Mouse (Mus musculus) left cerebral cortex, adult 2 months (tissue): ENCODE measurements around the gene Cxcr2. TPM values are rescaled to one million over a fixed set of nuclear protein-coding genes. Genes with fewer than 3 reads are reported as not detected.

Experiments
- DNase-seq, 2 experiments: peaks; one replicate each; pipeline ENCODE4 v3.0.0; 2021 to 2022; ENCODE audit warnings: low spot score in 2 of 2, mixed read lengths in 1 of 2; ENCODE audit errors: extremely low spot score in 1 of 2
- H3K27ac ChIP-seq: fragments of 200-600 bp; 2 replicates; pipeline ENCODE4 v1.8.1; 2022
- H3K4me3 ChIP-seq: fragments of 200-600 bp; 2 replicates; pipeline ENCODE4 v1.8.1; 2022
- CTCF ChIP-seq: fragments of 200-600 bp; IDR thresholded peaks from 2 replicates; pipeline ENCODE4 v1.8.1; 2022; ENCODE audit warnings: antibody characterized with exemption, mild to moderate bottlenecking, moderate library complexity
- intact Hi-C: fragments of 180-260 bp; cut with DNase I; formaldehyde crosslinking; loops from one replicate; pipeline ENCODE4 v1.15.1; 2025
- long read RNA-seq, 2 experiments: library from polyadenylated mRNA; stranded (forward); transcript quantifications; one replicate each; pipeline ENCODE4 v2.0.0; 2021; ENCODE audit warnings: borderline mapping rate in 2 of 2
- total RNA-seq, 2 experiments: library from RNA; stranded (reverse); gene quantifications; 2 replicates each; pipeline ENCODE4 v1.2.3; 2021

Gene Cxcr2
- total RNA-seq, result not detected
- long read RNA-seq, experiment 1, result 0 reads
- long read RNA-seq, experiment 2, result 0 reads

DNA sequence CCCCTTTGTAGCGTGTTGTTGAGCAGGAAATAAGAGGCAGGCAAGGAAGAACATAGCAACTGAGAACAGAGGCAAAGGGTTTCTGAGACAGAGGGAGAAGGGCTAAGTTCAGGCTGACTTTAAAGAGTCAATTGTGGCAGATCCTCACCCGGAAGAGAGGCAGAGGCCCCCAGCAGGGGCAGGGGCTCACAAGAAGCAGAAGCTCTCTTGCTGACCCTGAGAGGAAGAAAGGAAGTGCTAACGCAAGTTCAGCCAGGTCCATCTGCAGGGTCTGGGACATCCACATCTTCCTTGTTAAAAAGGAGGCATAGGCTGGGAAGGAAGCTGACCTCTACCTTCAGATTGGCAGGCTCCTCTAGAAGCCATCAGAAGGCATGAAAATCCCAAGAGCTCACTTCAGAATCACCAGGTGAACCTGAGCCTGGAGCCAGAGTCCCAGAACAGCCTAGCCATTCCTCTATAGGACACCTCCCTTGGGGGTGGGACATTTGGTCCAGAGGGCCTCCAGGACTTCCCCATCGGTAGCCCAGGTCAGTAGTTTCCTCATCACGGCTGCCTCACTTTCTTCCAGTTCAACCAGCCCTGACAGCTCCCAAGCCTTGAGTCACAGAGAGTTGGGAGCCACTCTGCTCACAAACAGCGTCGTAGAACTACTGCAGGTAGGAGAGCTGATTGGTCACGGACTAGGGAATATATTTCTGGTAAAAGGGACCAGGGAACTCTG lies at the start of gene Cxcr2:
Gene Cxcr2 (plus strand): TSS at position 529 of the 724 bp plus-strand sequence.
- H3K27ac ChIP-seq, result no peak within 1 kb of the TSS
- no peak for DNase-seq
- intact Hi-C loops, result no loop called here
- no peak for TF ChIP-seq CTCF
- H3K4me3 ChIP-seq, result no peak within 1 kb of the TSS

DNA sequence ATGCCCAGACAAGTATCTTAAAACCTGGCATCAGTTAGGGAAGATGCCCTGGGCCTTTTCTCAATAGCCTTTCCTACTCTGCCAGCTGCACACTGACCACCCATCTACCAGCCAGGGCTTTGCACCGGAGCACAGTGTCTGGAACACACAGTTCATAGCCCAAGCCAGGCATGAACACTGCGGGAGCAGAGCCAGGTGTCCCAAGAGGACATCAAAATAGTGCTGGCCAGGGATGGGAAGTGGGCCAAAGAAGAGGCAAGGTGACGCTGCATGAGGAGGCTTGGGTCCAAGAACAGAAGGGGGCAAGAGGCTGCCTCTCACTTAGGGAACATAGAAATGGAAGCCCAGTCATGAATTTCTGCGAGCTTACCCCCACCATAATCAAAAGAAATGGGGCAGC lies 48.1 kb upstream of the Cxcr2 start:
- Histone ChIP-seq H3K4me3 (no peak overlapping the region), H3K27ac (no peak overlapping the region)
- intact Hi-C loops, result no loop called here
- DNase-seq, result no peak
- no peak for TF ChIP-seq CTCF

DNA sequence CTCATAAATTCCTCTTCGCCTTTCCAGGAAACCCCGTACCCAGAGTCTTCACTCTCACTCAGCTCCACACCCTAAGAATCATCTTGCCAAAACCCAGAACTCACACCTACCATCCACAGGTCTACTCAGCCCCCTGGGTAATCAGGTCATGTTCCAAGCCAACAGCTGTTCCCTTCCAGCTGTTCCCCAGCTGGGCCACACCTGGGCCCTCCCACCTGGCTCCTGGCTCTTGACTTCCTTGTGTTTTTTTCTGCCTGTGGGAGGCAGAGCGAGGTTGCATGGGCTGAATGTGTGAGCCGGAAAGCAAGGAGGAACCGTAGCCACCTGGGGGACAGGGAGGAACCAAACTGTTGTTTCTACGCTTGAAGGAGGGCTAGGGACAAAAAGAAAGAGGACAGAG lies 47.6 kb upstream of the Cxcr2 start:
- TF ChIP-seq CTCF, result no peak

DNA sequence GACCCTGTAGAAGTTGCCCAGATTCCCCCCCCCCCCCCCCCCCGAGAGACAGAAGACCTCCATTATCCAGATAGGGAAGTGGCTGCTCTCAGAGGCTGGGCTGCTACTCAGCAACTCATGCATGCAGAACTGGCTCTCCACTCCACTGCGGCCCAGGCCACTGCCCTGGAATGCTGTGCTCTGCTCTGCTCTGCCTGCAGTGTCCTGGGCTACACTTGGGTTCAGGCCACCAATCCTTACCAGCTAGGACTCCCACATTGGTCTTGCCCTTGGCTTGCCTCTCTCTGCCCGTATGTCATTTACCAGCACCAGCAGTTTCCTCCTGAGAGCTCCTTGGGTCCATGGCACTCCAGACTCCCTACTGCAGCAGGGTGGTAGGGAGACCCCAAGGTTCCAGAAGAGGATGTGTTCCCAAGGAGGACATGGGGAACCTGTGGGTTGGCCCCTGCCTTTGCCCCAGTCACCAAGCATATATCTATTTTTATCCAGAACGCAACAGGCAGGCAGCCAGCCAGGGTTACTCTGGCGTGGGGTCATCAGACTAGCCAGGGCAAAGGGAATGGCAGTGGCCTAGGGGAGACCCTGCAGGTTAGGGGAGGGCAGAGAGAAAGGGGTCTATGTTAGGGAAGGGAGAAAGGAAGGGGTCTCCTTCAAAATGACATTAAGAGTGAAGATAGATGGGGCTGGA lies 45.7 kb upstream of the Cxcr2 start:
- intact Hi-C loops, result no loop called here
- no peak overlapping the region for H3K27ac ChIP-seq
- TF ChIP-seq CTCF, result no peak
- DNase-seq, result no peak
- no peak overlapping the region for H3K4me3 ChIP-seq

More for the DNA sequence above, 47.6 kb upstream of the Cxcr2 start:
- intact Hi-C loops, result no loop called here
- DNase-seq, result no peak
- no peak overlapping the region for H3K4me3 ChIP-seq
- no peak overlapping the region for H3K27ac ChIP-seq

DNA sequence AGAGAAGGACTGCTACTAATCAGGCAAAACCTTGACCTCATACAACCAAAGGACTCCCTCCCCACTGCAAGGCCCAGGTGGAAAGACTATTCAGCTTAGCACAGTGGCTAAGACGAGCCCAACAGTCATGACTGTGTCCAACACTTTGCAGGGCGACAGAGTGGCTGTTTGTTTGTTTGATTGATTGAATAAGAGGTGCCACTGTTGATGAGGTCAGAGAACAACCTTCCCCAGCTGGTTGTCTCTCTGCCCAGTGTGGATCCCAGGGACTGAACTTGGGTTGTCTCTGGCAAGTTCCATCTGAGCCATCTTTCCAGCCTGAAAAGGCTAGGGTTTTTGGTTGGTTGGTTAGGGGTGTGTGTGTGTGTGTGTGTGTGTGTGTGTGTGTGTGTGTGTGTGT lies 44.1 kb upstream of the Cxcr2 start:
- Histone ChIP-seq H3K4me3 (no peak overlapping the region), H3K27ac (no peak overlapping the region)
- intact Hi-C loops, result no loop called here
- DNase-seq, result no peak
- no peak for TF ChIP-seq CTCF

DNA sequence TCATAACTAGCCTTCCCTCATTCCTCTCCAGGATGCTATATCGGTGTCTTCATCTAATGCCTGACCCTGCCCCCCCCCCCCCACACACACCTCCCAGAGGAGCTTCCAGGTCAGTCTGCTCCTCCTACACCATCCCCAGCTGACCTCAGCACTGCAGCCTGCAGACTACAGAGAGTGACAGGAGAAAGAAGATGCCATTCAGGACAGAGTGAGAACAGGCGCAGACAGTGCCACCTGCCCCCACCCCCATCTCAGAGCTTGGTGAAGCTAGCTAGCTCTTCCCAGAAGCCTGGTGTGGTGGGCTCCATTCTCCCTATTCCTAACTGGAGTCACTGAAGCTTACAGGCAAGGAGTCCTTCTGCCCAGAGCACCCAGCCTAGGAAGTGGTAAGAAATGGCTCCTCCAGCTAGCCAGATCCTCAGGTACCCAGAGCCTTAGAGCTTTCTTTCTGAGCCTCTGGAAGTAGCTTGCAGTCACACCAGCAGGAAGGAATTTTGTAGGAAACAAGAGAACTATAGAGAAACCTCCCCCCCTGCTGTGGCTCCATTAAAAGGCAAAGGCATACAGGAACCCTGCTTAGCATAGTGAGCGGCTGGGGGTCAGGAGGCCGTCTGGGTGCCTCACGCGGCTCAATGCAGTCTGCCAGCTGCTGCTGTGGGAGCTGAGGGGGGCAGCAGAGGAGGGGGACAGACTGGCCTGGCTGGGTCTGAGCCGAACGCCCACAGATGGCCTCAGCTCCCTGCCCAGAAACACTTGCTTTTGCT lies 42.7 kb upstream of the Cxcr2 start:
- H3K27ac ChIP-seq, result no peak overlapping the region
- no peak for TF ChIP-seq CTCF

DNA sequence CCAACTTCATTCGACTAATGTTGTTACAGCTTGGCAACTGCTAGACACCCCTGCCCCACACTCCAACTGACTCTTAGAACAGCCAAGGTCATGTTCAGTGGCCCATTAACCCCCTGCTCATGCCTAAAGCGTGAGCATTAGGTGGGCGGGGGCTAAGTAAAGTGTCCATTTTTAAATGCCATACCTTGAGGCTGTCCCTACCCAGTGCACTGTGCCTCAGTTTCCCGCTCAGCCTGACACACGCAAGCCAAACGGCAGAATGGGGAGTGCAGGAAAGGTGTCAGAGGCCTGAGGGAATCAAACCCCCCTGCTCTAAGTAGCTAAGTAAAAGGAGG lies 42.1 kb upstream of the Cxcr2 start:
- no peak overlapping the region for H3K27ac ChIP-seq
- no peak for TF ChIP-seq CTCF
- DNase-seq, result no peak
- H3K4me3 ChIP-seq, result no peak overlapping the region
- intact Hi-C loops, result no loop called here

More for the DNA sequence above, 42.7 kb upstream of the Cxcr2 start:
- DNase-seq, result no peak
- no peak overlapping the region for H3K4me3 ChIP-seq
- intact Hi-C loops, result no loop called here

DNA sequence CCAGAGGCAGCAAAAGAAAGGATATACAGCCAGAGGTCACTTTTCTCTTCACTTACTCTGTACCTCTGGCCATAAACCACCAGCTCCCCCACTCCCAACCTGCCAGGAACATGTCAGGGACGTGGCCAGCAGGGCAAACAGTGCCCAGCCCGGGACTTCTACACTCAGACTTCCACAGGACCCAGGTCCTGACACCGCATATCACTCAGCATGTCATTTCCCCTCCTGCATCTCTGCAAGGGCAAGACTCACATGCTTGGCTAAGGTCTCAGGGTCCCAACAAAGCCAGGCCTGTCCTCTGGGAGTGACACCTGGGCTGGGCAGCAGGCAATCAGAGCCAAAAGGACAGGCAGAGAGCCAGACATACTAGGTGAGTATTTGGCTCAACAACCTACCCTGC lies 40.7 kb upstream of the Cxcr2 start:
- no peak overlapping the region for H3K27ac ChIP-seq
- intact Hi-C loops, result no loop called here
- no peak for DNase-seq
- TF ChIP-seq CTCF, result no peak
- H3K4me3 ChIP-seq, result no peak overlapping the region

DNA sequence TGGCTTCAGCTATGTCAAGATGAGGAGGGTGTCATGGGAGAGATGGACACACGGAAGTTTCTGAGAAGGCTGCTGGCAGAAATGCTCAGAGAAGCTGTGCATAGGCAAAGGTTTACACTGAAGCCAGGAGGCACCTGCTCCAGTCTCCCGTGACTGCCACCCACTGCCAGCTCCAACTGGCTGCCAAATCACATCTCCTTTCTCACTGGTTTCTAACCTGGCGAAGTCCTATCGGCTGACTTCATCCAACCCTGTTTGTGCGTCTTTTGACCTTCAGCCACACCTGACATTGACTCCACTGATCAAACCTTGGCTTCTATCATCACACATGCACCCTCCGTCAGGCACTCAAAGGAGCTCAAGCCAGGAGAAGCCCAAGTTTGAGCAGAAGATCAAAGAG lies 35.9 kb upstream of the Cxcr2 start:
- intact Hi-C loops, result no loop called here
- DNase-seq, result no peak
- TF ChIP-seq CTCF, result no peak
- H3K27ac ChIP-seq, result no peak overlapping the region
- no peak overlapping the region for H3K4me3 ChIP-seq

DNA sequence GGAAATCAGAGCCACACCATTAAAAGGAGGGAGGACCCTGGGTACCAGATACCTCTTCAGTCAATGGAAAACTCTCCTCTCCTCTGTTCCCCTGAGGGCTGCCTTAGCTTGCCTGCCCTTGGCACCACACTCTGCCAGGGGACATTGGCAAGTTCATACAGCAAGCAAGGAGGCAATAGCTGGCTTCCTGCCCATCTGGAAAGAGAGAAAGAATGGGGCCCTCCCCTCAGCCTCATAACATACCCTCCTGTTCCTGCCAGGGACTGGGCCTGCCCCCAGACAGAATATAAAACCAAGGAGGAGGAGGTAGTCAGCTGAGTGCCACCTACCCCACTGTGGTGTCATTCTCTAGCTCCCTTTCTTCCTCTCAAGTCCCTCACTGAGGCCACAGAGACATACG lies 34.7 kb upstream of the Cxcr2 start:
- no peak for TF ChIP-seq CTCF
- no peak overlapping the region for H3K27ac ChIP-seq
- no peak overlapping the region for H3K4me3 ChIP-seq
- no peak for DNase-seq
- intact Hi-C loops, result no loop called here

DNA sequence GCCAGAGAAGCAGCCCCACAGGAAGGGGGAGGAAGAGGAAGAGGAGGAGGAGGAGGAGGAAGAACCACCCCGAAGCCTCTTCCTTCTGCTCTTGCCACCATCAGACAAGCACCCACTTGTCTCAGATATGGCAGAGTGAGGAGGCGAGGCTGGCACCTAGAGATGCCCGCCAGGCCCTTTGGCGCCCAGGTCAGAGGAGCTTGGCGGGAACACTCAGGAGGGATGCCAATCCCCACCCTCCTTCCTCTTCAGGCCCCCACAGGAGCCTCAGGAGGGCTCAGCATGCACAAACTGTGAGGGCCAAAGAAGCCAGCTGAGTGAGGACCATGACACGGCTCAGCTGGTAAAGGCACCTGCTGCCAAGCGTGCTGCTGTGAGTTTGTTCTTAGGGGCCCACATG lies 32.7 kb upstream of the Cxcr2 start:
- no peak for DNase-seq
- Histone ChIP-seq H3K27ac (no peak overlapping the region), H3K4me3 (no peak overlapping the region)
- TF ChIP-seq CTCF, result no peak
- intact Hi-C loops, result no loop called here
